Mouse (Mus musculus) ES-E14 (cell line): Measurements from ENCODE around the gene Kntc1.

Source experiments
- HCFC1 ChIP-seq: IDR thresholded peaks from 2 replicates; pipeline ENCODE4 v1.6.1; 2012; ENCODE audit warnings: low read length, inconsistent platforms, borderline replicate concordance; ENCODE audit not compliant: insufficient read depth
- MAFK ChIP-seq: IDR thresholded peaks from 2 replicates; pipeline ENCODE4 v1.6.1; 2014; ENCODE audit warnings: mild to moderate bottlenecking, low read depth, low read length, inconsistent platforms; ENCODE audit not compliant: insufficient read depth
- ZC3H11A ChIP-seq: IDR thresholded peaks from 2 replicates; pipeline ENCODE4 v1.6.1; 2012; ENCODE audit warnings: low read depth, mild to moderate bottlenecking, inconsistent platforms, low read length, borderline replicate concordance
- ZNF384 ChIP-seq: IDR thresholded peaks from 2 replicates; pipeline ENCODE4 v1.6.1; 2012; ENCODE audit warnings: low read depth, low read length, inconsistent platforms

- no peak for TF ChIP-seq ZC3H11A
- TF ChIP-seq HCFC1 = no peak
- TF ChIP-seq ZNF384 = no peak
- no peak for TF ChIP-seq MAFK
Measured at GRCm38 (mm10) chr5:123746253-123746652, 3.3 kb upstream of the Kntc1 start.
